Comparison of ENCODE assay signal across 8 mouse cellular contexts in genomic region chr4:150757291-150757741, GRCm38 (mm10).
A peak's percentile ranks its signal among the peaks of the same experiment; 100 is the strongest.
DNase-seq lines count a peak whose midpoint lies in the region; ATAC-seq lines count a peak whose summit lies in the region.

No protein-coding gene starts in this region.

- no peaks in the 10 kb centered on the region for H3K9me3 ChIP-seq in forebrain, embryonic 12.5 days
- no peaks in the 10 kb centered on the region for H3K9me3 ChIP-seq in forebrain, embryonic 11.5 days (ENCODE audit: control insufficient read depth, low read length)
- H3K9me3 ChIP-seq in hindbrain, embryonic 13.5 days, result no peaks in the 10 kb centered on the region

- 78% methylated on average over 10 of the region's 10 CpGs for WGBS in forebrain, embryonic 12.5 days
- 73% methylated on average over 10 of the region's 10 CpGs for WGBS in forebrain, embryonic 11.5 days
- 61% methylated on average over 10 of the region's 10 CpGs for WGBS in hindbrain, embryonic 13.5 days

- no peak for DNase-seq in forebrain, embryonic 11.5 days (ENCODE audit: low spot score)
- peak; percentile 71 for DNase-seq in R1 (ENCODE audit: low read depth, low spot score)
- DNase-seq in lung, postnatal 36 days, result peak; percentile 66
- DNase-seq in layer of hippocampus, adult 8-10 months (ENCODE audit: low spot score in 2 of 2), result no peak
- DNase-seq in retina, embryonic 14.5 days (ENCODE audit: low spot score), result no peak
- DNase-seq in left cerebral cortex, adult 8-10 months (ENCODE audit: low spot score in 2 of 2), result no peak

- no peak overlapping the region for H3K9ac ChIP-seq in forebrain, embryonic 12.5 days
- H3K9ac ChIP-seq in forebrain, embryonic 11.5 days (ENCODE audit: low read length), result no peak overlapping the region; the same call in 1 of the 2 replicates
- peak overlapping the region; percentile 59 for H3K9ac ChIP-seq in hindbrain, embryonic 13.5 days

- H3K27me3 ChIP-seq in forebrain, embryonic 12.5 days, result no peaks in the 10 kb centered on the region
- H3K27me3 ChIP-seq in forebrain, embryonic 11.5 days (ENCODE audit: control insufficient read depth, insufficient read depth, low read length), result no peaks in the 10 kb centered on the region
- H3K27me3 ChIP-seq in hindbrain, embryonic 13.5 days, result no peaks in the 10 kb centered on the region

- no peak overlapping the region for H3K4me3 ChIP-seq in forebrain, embryonic 12.5 days (replicated peaks)
- no peak overlapping the region for H3K4me3 ChIP-seq in forebrain, embryonic 11.5 days (ENCODE audit: low read depth, low read length)
- no peak overlapping the region for H3K4me3 ChIP-seq in hindbrain, embryonic 13.5 days

- peak overlapping the region; percentile 86; the same call in 1 of the 2 replicates for H3K27ac ChIP-seq in forebrain, embryonic 12.5 days
- H3K27ac ChIP-seq in forebrain, embryonic 11.5 days (ENCODE audit: low read depth, low read length), result no peak overlapping the region
- H3K27ac ChIP-seq in hindbrain, embryonic 13.5 days, result peak overlapping the region; percentile 95

- H3K36me3 ChIP-seq in forebrain, embryonic 12.5 days (replicated peaks), result no peaks in the 10 kb centered on the region
- H3K36me3 ChIP-seq in forebrain, embryonic 11.5 days (ENCODE audit: control insufficient read depth, insufficient read depth, low read length), result no peaks in the 10 kb centered on the region
- H3K36me3 ChIP-seq in hindbrain, embryonic 13.5 days, result no peaks in the 10 kb centered on the region

- H3K4me1 ChIP-seq in forebrain, embryonic 12.5 days, result peaks cover 30% of the 10 kb centered on the region
- H3K4me1 ChIP-seq in forebrain, embryonic 11.5 days (replicated peaks; ENCODE audit: control insufficient read depth, insufficient read depth, low read length), result peaks cover 17% of the 10 kb centered on the region; the same call in 1 of the 2 replicates
- peaks cover 32% of the 10 kb centered on the region for H3K4me1 ChIP-seq in hindbrain, embryonic 13.5 days (replicated peaks)

- H3K4me2 ChIP-seq in forebrain, embryonic 12.5 days, result 0 out of 2 replicates have a peak overlapping the region, but pooled peaks have one; percentile 43
- no peak overlapping the region for H3K4me2 ChIP-seq in forebrain, embryonic 11.5 days (ENCODE audit: low read depth, low read length, severe bottlenecking)
- H3K4me2 ChIP-seq in hindbrain, embryonic 13.5 days, result no peak overlapping the region

- no peak for ATAC-seq in forebrain, embryonic 12.5 days (ENCODE audit: low FRiP score)
- ATAC-seq in forebrain, embryonic 11.5 days (replicated peaks; ENCODE audit: low FRiP score), result no peak
- no peak for ATAC-seq in hindbrain, embryonic 13.5 days (ENCODE audit: low FRiP score)

Comparison
In these comparisons a context has a peak if more than half of its experiments do, and no peak if none do; other contexts are left out.
1. DNase-seq: peak in R1 (single experiment) and lung, postnatal 36 days (single experiment); none in forebrain, embryonic 11.5 days (single experiment), layer of hippocampus, adult 8-10 months (0 of 2), retina, embryonic 14.5 days (single experiment) and left cerebral cortex, adult 8-10 months (0 of 2).